Mouse (Mus musculus): ENCODE results near the gene Vmn1r1. TPM values are rescaled to one million over a fixed set of nuclear protein-coding genes. Genes with fewer than 3 reads are reported as not detected.
A peak's percentile ranks its signal among the peaks of the same experiment; 100 is the strongest.

Gene Vmn1r1
- total RNA-seq, 2 experiments from 2014 or later: not detected

DNA sequence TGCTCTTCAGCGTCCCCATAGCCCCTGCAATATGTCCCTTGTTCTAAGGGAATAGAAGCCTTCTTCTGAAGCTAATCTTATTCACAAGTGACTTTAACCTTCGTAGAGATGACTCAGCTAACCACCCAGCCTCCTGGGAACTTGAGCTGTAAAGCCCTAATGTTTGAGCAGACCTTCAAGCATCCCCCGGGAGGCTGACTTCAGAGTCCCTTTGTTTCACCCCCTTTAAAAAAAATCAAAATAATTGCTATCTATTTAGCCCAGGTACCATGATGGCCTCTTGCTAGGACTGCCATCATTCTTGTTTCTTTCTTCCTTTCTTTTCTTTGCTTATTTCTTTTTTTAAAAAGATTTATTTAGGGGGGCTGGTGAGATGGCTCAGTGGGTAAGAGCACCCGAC, 41.9 kb downstream of the Vmn1r1 start:
- no peak for DNase-seq
- TF ChIP-seq CTCF (IDR thresholded peaks at IDR 0.05): no peak
- H3K27ac ChIP-seq: no peak overlapping the region
- H3K4me3 ChIP-seq: no peak overlapping the region
- intact Hi-C loops (cut with DNase I): loop anchor here (10.0 kb wide), 1 partner anchor 398 kb away; no protein-coding TSS in a partner anchor

DNA sequence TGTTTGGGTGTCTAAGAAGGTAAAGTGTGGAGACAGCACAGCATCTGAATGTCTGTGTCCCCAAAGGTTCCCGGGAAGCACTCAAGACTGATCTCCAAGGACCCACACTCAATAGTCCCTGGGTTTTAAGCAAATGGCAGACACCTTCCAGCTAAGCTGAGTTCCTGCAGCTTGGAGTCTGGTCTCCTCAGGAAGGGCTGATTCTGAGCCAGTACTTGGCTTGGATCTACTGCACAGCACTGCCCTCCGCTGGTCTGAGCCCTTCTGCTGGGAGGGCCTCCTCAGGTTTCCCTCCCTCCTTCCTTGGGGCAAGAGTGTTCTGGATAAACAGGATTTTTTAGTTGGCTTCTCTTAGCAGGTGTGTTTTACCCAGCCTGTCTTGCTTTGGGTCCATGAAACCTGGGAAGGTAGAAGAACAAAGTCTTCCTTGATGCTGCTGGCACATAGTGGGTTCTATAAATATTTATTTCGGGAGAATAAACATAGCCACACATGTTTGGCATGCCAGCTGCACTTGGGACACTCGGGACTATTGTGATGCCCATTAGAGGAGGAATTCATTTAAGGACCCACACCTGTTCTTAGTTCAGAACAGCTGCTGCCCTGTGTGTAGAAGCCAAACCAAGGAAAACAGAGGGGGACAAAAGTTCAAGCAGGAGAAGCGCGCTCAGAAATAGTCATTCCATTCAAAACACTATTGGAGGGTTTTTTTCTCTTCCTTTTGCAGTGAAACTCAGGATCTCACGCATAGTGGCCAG, 48.5 kb downstream of the Vmn1r1 start:
- Histone ChIP-seq H3K4me3 (peak overlapping the region; percentile 18; the same call in 1 of the 2 replicates), H3K27ac (no peak overlapping the region)
- peak; percentile 62 for TF ChIP-seq CTCF (IDR thresholded peaks at IDR 0.05)
- intact Hi-C loops (cut with DNase I): loop anchor here (1.0 kb wide), 1 partner anchor 227 kb away; no protein-coding TSS in a partner anchor
- peak; percentile 64 for DNase-seq

DNA sequence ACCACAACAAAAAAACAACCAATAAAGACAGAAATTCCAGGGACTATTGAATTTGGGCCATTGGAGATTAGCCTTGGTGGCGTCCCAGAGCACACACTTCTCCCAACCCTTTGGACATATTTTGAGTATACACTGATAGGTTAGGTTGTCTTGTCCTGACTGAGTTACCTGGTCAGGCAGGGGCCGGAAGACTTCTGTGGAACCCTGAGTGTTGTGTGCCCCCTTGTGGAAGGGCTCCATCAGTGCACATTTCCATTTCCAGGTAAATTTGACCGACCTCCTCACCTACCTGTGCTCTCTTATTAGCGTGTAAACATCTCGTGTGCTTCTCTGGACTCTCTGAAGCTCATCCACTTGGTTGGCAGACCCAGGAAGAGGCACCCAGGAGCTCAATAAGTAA, 49.1 kb downstream of the Vmn1r1 start:
- Histone ChIP-seq H3K27ac (no peak overlapping the region), H3K4me3 (peak overlapping the region; percentile 18; the same call in 1 of the 2 replicates)
- DNase-seq: peak; percentile 61
- intact Hi-C loops (cut with DNase I): loop anchor here (1.0 kb wide), 1 partner anchor 226 kb away; no protein-coding TSS in a partner anchor
- peak; percentile 84 for TF ChIP-seq CTCF (IDR thresholded peaks at IDR 0.05)

DNA sequence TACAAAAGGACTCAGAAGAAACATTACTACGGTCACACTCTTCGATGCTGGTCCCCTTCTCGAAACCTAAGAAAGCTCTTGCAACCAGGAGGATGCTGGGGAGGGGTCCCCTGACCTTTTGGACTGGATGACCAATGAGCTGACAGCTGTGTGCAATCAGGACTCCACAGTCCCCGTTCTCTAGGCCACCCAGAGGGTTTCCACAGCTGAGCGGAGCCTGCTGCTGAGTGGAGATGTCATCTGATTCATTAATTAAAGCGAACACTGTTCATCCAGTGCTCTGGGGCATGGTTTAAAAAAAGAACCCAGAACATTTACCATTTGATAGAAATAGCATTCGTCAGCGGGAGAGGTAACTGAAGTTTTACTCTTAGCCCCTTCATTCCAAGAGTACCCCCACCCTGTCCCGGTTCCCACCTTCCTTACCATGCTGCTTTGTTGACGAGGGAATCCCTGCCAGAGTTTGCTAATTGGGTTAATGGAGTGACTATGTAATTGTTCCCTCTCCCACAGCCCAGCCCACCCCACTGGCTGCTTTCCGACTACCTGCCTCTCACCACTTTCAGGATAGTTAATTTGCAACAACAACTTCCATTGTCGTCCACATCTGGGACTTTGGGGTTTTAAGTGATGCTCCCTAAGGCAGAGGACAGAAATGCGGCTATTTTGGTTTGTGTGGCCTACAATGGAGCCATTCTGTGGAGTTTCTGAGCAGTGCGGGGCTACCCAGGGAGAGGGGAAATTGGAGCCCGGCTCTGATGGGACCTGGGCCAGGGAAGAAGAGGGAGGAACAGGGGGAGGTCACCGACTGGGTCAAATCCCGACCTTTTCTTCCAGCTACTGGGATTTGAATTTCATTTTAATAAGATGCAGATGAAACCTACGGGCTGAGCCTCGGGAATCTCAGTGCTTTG, 50.4 kb downstream of the Vmn1r1 start:
- peak; percentile 36 for DNase-seq
- Histone ChIP-seq H3K4me3 (no peak overlapping the region), H3K27ac (0 out of 2 replicates have a peak overlapping the region, but pooled peaks have one; percentile 16)
- intact Hi-C loops (cut with DNase I): loop anchor here (5.0 kb wide), 1 partner anchor 92 kb away; no protein-coding TSS in a partner anchor
- no peak for TF ChIP-seq CTCF (IDR thresholded peaks at IDR 0.05)

DNA sequence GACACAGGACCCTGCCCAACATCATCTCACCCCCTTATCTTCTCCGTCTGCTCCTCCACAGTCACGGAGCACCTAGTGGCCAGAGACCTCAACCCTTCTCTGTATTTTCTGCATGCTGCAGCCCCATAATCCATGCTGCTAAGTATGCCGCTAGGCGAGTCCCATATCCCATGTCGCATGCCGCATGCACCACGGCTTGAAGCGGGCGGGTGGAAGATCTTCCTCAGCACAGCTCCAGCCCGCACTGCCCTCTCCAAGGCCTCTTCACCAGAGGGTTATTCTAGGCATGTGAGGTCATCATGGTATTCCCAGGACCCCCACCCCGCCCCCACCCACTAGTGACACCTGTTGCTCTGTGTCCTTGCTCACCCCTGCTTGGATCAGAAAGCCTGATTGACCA, 51.2 kb downstream of the Vmn1r1 start:
- DNase-seq: no peak
- intact Hi-C loops (cut with DNase I): loop anchor here (5.0 kb wide), 1 partner anchor 91 kb away; no protein-coding TSS in a partner anchor
- no peak for TF ChIP-seq CTCF (IDR thresholded peaks at IDR 0.05)
- Histone ChIP-seq H3K27ac (no peak overlapping the region), H3K4me3 (no peak overlapping the region)

DNA sequence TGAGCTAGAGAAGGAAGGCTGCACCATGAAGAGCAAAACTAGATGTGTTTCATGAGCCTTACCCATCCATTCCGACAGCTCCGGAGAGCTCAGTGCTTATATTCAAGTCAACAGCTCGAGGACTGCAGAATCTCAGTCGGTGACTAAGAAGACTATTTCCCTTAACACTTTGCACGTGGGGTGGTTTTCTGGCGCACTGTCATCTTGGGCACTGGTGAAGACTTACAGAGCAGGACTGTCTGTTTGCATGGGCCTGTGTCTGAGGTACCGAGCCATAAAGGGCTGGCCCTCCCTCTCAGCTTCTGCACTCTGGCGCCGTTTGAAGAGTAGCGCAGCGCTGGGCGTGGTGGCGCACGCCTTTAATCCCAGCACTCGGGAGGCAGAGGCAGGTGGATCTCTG, 51.9 kb downstream of the Vmn1r1 start:
- no peak for TF ChIP-seq CTCF (IDR thresholded peaks at IDR 0.05)

DNA sequence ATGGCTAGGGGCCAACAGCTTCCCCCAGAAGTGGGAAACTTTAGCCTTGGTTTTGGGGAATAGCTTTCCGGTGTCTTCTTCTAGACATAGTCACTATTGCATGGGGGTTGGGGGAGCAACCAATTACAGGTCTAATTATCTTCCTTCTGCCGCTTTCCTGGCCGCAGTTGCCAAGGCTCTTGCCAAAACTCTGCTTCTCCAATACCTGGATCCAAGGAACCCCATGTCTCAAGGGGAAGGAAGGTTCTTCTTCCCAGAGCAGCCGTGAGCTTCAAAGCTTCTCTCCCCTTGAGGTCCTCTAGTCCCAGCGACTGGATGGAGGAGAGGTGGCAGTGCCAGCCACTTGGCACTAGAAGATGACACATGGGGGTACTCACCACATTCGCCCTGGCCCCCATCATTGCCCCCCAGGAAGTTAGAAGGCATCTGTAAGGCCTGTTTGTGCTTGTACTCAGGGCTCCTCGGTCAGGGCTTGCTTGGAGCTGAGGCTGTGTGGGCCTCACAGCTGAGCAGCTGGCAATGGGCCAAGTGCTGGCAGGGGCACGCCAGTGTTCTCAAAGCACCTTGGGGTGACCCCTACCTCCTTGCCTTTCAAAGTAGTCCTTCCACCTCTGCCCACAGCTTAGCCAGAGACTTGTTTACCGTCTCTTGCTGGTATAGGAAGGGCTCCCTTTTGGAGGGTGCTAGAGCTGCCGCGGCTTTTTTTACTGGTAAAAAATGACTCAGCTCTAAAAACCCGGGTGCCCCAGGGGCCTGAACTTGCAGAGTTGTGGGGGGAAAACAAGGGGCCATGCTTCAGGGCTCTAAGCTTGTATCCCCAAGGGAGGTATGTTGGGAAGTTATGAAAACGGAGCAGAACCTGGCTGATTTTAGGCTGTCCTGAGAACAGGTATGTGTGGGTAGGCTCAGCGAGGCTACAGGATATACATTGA, 52.6 kb downstream of the Vmn1r1 start:
- DNase-seq: peak; percentile 46
- Histone ChIP-seq H3K4me3 (no peak overlapping the region), H3K27ac (peak overlapping the region; percentile 71)
- intact Hi-C loops (cut with DNase I): loop anchor here (5.0 kb wide), 1 partner anchor 89 kb away; no protein-coding TSS in a partner anchor
- TF ChIP-seq CTCF (IDR thresholded peaks at IDR 0.05): no peak

More for the DNA sequence above, 51.9 kb downstream of the Vmn1r1 start:
- intact Hi-C loops (cut with DNase I): loop anchor here (5.0 kb wide), 1 partner anchor 90 kb away; no protein-coding TSS in a partner anchor
- DNase-seq: no peak
- H3K27ac ChIP-seq: no peak overlapping the region
- no peak overlapping the region for H3K4me3 ChIP-seq

DNA sequence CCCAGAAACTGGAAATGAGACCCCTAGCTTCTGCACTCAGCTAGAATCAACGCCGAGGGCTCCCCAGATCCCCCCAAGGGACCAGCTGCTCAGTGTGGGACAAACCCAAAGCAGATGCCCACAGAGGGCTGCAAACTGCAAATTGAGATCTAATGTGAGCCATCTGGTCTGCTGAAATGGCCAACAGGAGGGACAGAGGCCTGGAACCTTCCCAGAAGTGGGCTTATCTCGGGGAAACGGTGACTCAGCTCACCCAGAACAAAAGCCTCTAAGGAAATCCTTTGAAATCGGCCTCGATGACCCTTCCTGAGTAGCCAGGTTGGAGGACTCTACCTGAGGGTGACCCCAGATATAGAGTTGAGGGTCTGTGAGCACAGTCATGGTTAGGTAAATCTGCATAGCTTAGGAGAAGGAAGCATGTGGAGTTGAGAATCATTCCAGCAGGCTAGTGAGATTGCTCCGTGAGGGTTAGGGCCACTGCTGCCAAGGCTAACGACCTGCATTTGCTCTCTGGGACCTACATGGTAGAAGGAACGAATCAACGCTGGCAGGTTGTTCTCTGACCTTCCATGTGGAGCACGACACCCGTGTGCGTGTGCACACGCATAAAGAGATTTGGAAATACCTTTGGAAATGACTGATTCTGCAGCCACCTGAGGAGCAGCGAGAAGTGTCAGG, 53.4 kb downstream of the Vmn1r1 start:
- no peak for TF ChIP-seq CTCF (IDR thresholded peaks at IDR 0.05)
- intact Hi-C loops (cut with DNase I): loop anchor here (5.0 kb wide), 1 partner anchor 89 kb away; no protein-coding TSS in a partner anchor
- no peak for DNase-seq
- Histone ChIP-seq H3K4me3 (no peak overlapping the region), H3K27ac (peak overlapping the region; percentile 71)

DNA sequence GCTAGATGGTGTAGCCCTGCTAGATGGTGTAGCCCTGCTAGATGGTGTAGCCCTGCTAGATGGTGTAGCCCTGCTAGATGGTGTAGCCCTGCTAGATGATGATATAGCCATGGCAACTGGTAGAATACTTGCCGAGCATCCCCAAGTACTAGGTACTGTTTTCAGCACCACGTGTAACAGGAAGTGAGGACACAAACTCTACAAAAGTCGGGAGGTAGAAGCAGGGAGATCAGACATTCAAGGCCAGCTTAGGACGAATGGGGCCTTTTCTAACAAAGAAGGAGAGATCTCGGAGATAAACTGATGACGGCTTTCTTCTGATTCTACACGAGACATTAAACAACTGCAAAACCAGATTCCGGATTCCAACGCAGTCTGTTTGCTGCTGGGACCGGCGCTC, 54.1 kb downstream of the Vmn1r1 start:
- no peak overlapping the region for H3K4me3 ChIP-seq
- no peak for TF ChIP-seq CTCF (IDR thresholded peaks at IDR 0.05)
- intact Hi-C loops (cut with DNase I): loop anchor here (5.0 kb wide), 1 partner anchor 88 kb away; no protein-coding TSS in a partner anchor
- peak overlapping the region; percentile 71 for H3K27ac ChIP-seq
- DNase-seq: no peak

DNA sequence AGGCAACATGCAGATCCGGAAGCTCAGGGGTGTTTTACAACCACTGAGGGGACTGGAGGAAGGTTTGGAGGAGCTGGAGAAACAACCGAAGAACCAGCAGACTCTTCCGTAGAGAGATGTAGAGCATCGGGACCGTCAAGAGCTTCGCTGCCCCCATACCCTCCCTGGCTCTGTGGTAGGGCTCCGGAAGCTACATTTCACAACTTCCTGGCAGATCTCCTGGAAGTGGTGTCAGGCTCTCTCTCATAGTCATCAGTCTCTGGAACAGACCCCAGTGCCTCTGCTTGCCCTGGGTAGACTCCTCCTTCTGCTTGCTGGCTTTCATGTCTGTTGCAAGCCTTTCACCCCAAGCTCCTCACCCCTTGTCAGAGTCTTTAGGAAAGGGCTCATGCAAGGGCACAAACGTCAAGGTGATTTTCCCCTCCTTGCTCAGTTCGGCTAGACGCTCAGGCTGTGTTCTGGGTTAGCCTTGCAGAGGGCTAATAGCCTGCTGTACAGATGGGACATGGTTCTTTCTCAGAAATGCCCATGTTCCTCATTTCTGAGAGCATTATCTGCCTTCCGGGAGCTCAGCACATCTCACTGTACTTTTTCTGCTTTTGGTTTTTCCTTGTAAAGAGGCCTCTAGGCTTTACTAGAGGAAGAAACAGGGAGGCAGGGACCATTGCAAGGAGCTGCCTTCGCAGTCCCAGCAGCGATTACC, 55.7 kb downstream of the Vmn1r1 start:
- intact Hi-C loops (cut with DNase I): no loop called here
- DNase-seq: peak; percentile 75
- 0 out of 2 replicates have a peak overlapping the region, but pooled peaks have one; percentile 4 for H3K4me3 ChIP-seq
- TF ChIP-seq CTCF (IDR thresholded peaks at IDR 0.05): no peak
- peak overlapping the region; percentile 43; the same call in 1 of the 2 replicates for H3K27ac ChIP-seq
